Mouse (Mus musculus) forebrain, embryonic 13.5 days (tissue): ENCODE results near the gene Olfr479. TPM values are rescaled to one million over a fixed set of nuclear protein-coding genes. Genes with fewer than 3 reads are reported as not detected.
"Not testable (repeated sequence)": the region's sequence is repeated elsewhere in the genome, so short reads cannot be mapped to it uniquely, and the experiment has no call there.

Experiments
- ATAC-seq: fragments of 200-750 bp; cut with Nextera tagmentation; 2 replicates; pipeline ENCODE4 v1.8.0; 2017
- H3K27ac ChIP-seq: fragments of 300-500 bp; sonication (generic); 2 replicates; pipeline ENCODE4 v1.5.1; 2015; ENCODE audit warnings: inconsistent platforms, mild to moderate bottlenecking, moderate library complexity
- H3K27me3 ChIP-seq: fragments of 300-500 bp; sonication (generic); 2 replicates; pipeline ENCODE4 v1.6.1; 2015; ENCODE audit warnings: mild to moderate bottlenecking, inconsistent platforms
- H3K36me3 ChIP-seq: fragments of 300-500 bp; sonication (generic); 2 replicates; pipeline ENCODE4 v1.6.1; 2015; ENCODE audit warnings: mild to moderate bottlenecking, inconsistent platforms; ENCODE audit not compliant: poor library complexity, severe bottlenecking
- H3K4me1 ChIP-seq: fragments of 300-500 bp; sonication (generic); 2 replicates; pipeline ENCODE4 v1.6.1; 2015; ENCODE audit warnings: inconsistent platforms
- H3K4me2 ChIP-seq: fragments of 300-500 bp; sonication (generic); 2 replicates; pipeline ENCODE4 v1.6.1; 2015; ENCODE audit warnings: inconsistent platforms, mild to moderate bottlenecking, moderate library complexity
- H3K4me3 ChIP-seq: fragments of 300-500 bp; sonication (generic); 2 replicates; pipeline ENCODE4 v1.5.1; 2015; ENCODE audit warnings: mild to moderate bottlenecking, inconsistent platforms
- H3K9ac ChIP-seq: fragments of 300-500 bp; sonication (generic); 2 replicates; pipeline ENCODE4 v1.6.1; 2015; ENCODE audit warnings: mild to moderate bottlenecking, inconsistent platforms
- H3K9me3 ChIP-seq: fragments of 300-500 bp; sonication (generic); replicated peaks from 2 replicates; pipeline ENCODE4 v1.6.1; 2016; ENCODE audit warnings: inconsistent platforms
- WGBS: fragments of 180-500 bp; shearing (Covaris S2); methylation state at CpG from one replicate; pipeline ENCODE4 v1.1.7; 2015; 5-methylcytosine and 5-hydroxymethylcytosine counted together
- polyA plus RNA-seq: library from polyadenylated mRNA; unstranded; fragments of >200 nt; fragmentation: Nextera tagmentation; extraction: Ambion mirVana; gene quantifications from 2 replicates; pipeline ENCODE4 v1.2.1, GENCODE M21; 2015

The Olfr479 gene
- not detected in 2 replicates for polyA plus RNA-seq

DNA sequence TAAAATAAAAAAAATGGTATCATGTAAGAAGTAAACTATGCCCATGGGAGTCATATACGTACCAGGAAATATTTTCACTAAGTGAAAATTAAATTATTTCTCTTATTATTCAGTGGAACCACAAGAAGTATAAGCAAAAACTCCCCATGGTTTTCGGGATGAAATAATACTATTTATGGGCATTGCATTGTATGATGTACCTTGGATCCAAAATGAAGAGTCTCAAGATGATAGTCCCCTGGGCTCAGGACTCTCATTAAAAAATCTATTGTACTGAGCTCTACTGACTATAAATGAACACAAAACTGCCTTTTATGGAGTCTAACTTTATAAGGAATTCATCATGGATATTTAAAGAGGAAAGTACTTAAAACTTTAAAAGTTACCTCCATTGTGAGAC is at the start of gene Olfr479:
Gene Olfr479 (plus strand): TSS at position 301 of the 400 bp plus-strand sequence.
- 92% methylated on average over 2 of the region's 2 CpGs for WGBS
- no peaks in the 10 kb centered on the region for H3K9me3 ChIP-seq
- ATAC-seq = no peak

GRCm38 (mm10) chr7:108014256-108014655 is 36.2 kb upstream of the Olfr479 start:
- H3K4me1 ChIP-seq, H3K27ac ChIP-seq, H3K36me3 ChIP-seq, H3K27me3 ChIP-seq, H3K4me3 ChIP-seq, ATAC-seq, H3K9ac ChIP-seq, H3K9me3 ChIP-seq, H3K4me2 ChIP-seq: not testable (repeated sequence)

More for the DNA sequence above, at the start of gene Olfr479:
- Histone ChIP-seq H3K27ac (no peak within 1 kb of the TSS), H3K4me2 (no peak within 1 kb of the TSS), H3K36me3 (no peaks in the 10 kb centered on the region), H3K4me3 (no peak within 1 kb of the TSS), H3K27me3 (no peaks in the 10 kb centered on the region), H3K9ac (no peak within 1 kb of the TSS), H3K4me1 (no peaks in the 10 kb centered on the region)

DNA sequence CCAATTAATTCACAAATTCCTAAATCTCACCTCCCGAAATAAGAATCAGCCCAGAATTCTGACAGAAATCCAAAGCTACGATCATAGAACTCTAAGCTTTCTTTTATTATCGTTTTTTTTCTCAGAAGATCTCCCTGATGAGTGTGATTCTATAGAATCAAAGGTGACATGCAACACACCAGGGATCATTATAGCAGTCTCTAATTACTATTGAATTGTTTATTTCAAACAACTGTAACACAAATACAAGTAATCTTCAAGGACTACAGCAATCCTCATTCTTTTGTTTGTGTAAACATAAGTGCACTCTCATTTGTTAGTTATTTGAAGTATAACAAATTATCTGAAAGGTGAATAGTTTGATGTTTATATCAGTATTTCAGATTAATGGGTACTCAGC is 16.6 kb upstream of the Olfr479 start, which contains the start of gene Olfr478:
Gene Olfr478 (minus strand): TSS at position 101 of the 400 bp plus-strand sequence.
- H3K9ac ChIP-seq = no peak within 1 kb of the TSS
- WGBS = 83% methylated on average over 3 of the region's 3 CpGs
- H3K36me3 ChIP-seq = no peaks in the 10 kb centered on the region
- H3K4me1 ChIP-seq = no peaks in the 10 kb centered on the region
- H3K4me3 ChIP-seq = no peak within 1 kb of the TSS
- H3K4me2 ChIP-seq = no peak within 1 kb of the TSS
- H3K27ac ChIP-seq = no peak within 1 kb of the TSS
- H3K27me3 ChIP-seq = no peaks in the 10 kb centered on the region
- ATAC-seq = no peak
- H3K9me3 ChIP-seq = no peaks in the 10 kb centered on the region

- Histone ChIP-seq H3K27me3 (no peaks in the 10 kb centered on the region), H3K4me2 (no peak within 1 kb of the TSS), H3K4me1 (no peaks in the 10 kb centered on the region), H3K9me3 (peaks cover 6% of the 10 kb centered on the region; the same call in 1 of the 2 replicates), H3K4me3 (no peak within 1 kb of the TSS), H3K27ac (no peak within 1 kb of the TSS), H3K36me3 (no peaks in the 10 kb centered on the region), H3K9ac (no peak within 1 kb of the TSS)
- no peak for ATAC-seq
- 88% methylated on average over 1 of the region's 1 CpGs for WGBS
These were observed 16.8 kb downstream of the Olfr479 start, which contains the start of gene Olfr480 for GRCm38 (mm10) chr7:108067246-108067645. Gene Olfr480 (minus strand): TSS chr7:108067346.

DNA sequence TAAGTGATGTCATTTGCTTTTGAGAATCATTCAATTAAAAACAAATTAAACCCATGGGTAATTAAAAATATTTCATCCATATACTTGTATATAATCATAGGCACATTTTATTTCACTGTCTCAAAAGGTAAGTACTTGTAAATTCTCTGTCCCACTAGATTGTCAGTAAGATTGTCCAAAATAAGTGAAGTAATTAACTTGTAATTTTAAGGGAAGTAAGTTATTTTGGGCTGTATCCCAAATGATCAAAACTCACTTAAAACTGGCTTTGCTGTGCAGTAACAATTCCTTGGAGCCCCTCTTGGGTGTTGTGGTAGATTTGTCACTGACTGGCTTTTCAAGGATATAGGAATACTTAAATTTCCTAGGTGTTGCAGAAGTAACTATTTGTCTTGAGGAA is 29.1 kb downstream of the Olfr479 start, which contains the start of gene Olfr481:
Gene Olfr481 (plus strand): TSS at position 301 of the 400 bp plus-strand sequence.
- H3K4me3 ChIP-seq = no peak within 1 kb of the TSS
- no peaks in the 10 kb centered on the region for H3K27me3 ChIP-seq
- H3K9me3 ChIP-seq = no peaks in the 10 kb centered on the region
- H3K36me3 ChIP-seq = no peaks in the 10 kb centered on the region
- ATAC-seq = no peak
- H3K4me2 ChIP-seq = no peak within 1 kb of the TSS
- no peak within 1 kb of the TSS for H3K27ac ChIP-seq
- no peak within 1 kb of the TSS for H3K9ac ChIP-seq
- no peaks in the 10 kb centered on the region for H3K4me1 ChIP-seq

GRCm38 (mm10) chr7:108097486-108097885 is 47.0 kb downstream of the Olfr479 start, which contains the start of gene Olfr482:
Gene Olfr482 (minus strand): TSS chr7:108097586.
- Histone ChIP-seq H3K4me1 (no peaks in the 10 kb centered on the region), H3K4me2 (no peak within 1 kb of the TSS), H3K36me3 (no peaks in the 10 kb centered on the region), H3K9ac (no peak within 1 kb of the TSS), H3K9me3 (no peaks in the 10 kb centered on the region), H3K4me3 (no peak within 1 kb of the TSS), H3K27ac (no peak within 1 kb of the TSS), H3K27me3 (no peaks in the 10 kb centered on the region)
- ATAC-seq = no peak
- WGBS = 90% methylated on average over 1 of the region's 1 CpGs

GRCm38 (mm10) chr7:108100549-108100948 is 50.1 kb downstream of the Olfr479 start, which contains the start of gene Olfr483:
Gene Olfr483 (plus strand): TSS chr7:108100849.
- Histone ChIP-seq H3K9ac (no peak within 1 kb of the TSS), H3K36me3 (no peaks in the 10 kb centered on the region), H3K4me1 (no peaks in the 10 kb centered on the region), H3K4me2 (no peak within 1 kb of the TSS), H3K27ac (no peak within 1 kb of the TSS), H3K4me3 (no peak within 1 kb of the TSS), H3K27me3 (no peaks in the 10 kb centered on the region), H3K9me3 (no peaks in the 10 kb centered on the region)
- WGBS = 92% methylated on average over 1 of the region's 1 CpGs
- no peak for ATAC-seq

Other genes starting within 250 kb of the Olfr479 start
- not detected in 2 replicates for gene Ovch2, start 249.5 kb upstream of the Olfr479 start, polyA plus RNA-seq
- not detected in 2 replicates for gene Olfr467, start 238.4 kb upstream of the Olfr479 start, polyA plus RNA-seq
- not detected in 2 replicates for gene Olfr469, start 225.2 kb upstream of the Olfr479 start, polyA plus RNA-seq
- gene Olfr470, start 203.2 kb upstream of the Olfr479 start, polyA plus RNA-seq = not detected in 2 replicates
- gene Olfr472, start 152.8 kb upstream of the Olfr479 start, polyA plus RNA-seq = not detected in 2 replicates
- gene Olfr473, start 120.2 kb upstream of the Olfr479 start, polyA plus RNA-seq = not detected in 2 replicates
- gene Olfr474, start 96.0 kb upstream of the Olfr479 start, polyA plus RNA-seq = not detected in 2 replicates
- gene Olfr476, start 85.9 kb upstream of the Olfr479 start, polyA plus RNA-seq = not detected in 2 replicates
- gene Olfr477, start 64.0 kb upstream of the Olfr479 start, polyA plus RNA-seq = not detected in 2 replicates
- not detected in 2 replicates for gene Olfr478, start 16.7 kb upstream of the Olfr479 start, polyA plus RNA-seq
- not detected in 2 replicates for gene Olfr480, start 16.7 kb downstream of the Olfr479 start, polyA plus RNA-seq
- not detected in 2 replicates for gene Olfr481, start 29.2 kb downstream of the Olfr479 start, polyA plus RNA-seq
- gene Olfr482, start 46.9 kb downstream of the Olfr479 start, polyA plus RNA-seq = 0.08 and 0.13 TPM in 2 replicates
- not detected in 2 replicates for gene Olfr483, start 50.2 kb downstream of the Olfr479 start, polyA plus RNA-seq
- not detected in 2 replicates for gene Olfr484, start 76.8 kb downstream of the Olfr479 start, polyA plus RNA-seq
- gene Olfr485, start 109.2 kb downstream of the Olfr479 start, polyA plus RNA-seq = not detected in 2 replicates
- not detected in 2 replicates for gene Olfr486, start 122.0 kb downstream of the Olfr479 start, polyA plus RNA-seq
- gene Olfr487, start 163.9 kb downstream of the Olfr479 start, polyA plus RNA-seq = not detected in 2 replicates
- gene Olfr488, start 207.7 kb downstream of the Olfr479 start, polyA plus RNA-seq = not detected in 2 replicates
- gene Olfr490, start 238.2 kb downstream of the Olfr479 start, polyA plus RNA-seq = not detected in 2 replicates